Mouse (Mus musculus) liver, adult (tissue): ENCODE results near the gene Akap1.

Source experiments
- GATA4 ChIP-seq: IDR thresholded peaks from 2 replicates; pipeline ENCODE4 v1.6.1; 2014; ENCODE audit warnings: mild to moderate bottlenecking, low read length; ENCODE audit not compliant: insufficient replicate concordance

The Akap1 gene

DNA sequence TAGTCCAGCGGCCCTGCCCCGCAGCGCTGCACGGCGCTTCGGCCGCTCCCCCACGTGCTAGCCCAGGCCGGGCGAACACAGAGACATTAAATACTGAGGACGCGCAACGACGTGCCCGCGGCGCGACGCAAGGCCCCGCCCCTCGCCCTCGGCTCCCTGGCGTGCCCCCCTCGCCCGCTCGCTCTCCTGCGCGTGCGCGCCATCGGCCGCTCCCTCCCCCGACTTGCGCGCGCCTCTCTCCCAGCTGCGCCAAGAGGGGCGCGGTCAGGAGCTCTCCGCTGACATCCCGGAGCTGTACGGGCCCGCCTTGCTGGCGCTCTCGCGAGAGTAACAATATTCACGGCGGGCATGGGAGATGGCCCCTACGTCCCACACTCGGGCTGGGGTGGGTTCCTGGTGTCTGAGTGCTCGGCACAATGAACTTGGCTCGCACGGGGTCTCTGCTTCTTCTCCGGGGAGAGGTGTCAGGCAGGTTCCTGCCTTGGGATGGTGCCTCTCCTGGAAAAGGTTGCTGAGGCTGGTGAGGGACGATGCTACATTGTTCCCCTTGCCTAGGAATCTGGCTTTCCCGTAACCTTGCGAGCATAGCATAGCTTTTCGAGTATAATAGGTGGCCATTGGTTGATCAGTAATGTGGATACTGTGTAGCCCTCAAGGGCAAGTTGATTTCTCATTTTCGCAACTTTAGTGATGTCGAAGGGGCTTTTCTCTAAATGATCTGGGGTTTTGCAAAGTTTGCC is at the start of gene Akap1:
Gene Akap1 (minus strand): TSS at position 129 of the 740 bp plus-strand sequence.
- TF ChIP-seq GATA4, result peak; percentile 43; the same call in 1 of the 2 replicates

DNA sequence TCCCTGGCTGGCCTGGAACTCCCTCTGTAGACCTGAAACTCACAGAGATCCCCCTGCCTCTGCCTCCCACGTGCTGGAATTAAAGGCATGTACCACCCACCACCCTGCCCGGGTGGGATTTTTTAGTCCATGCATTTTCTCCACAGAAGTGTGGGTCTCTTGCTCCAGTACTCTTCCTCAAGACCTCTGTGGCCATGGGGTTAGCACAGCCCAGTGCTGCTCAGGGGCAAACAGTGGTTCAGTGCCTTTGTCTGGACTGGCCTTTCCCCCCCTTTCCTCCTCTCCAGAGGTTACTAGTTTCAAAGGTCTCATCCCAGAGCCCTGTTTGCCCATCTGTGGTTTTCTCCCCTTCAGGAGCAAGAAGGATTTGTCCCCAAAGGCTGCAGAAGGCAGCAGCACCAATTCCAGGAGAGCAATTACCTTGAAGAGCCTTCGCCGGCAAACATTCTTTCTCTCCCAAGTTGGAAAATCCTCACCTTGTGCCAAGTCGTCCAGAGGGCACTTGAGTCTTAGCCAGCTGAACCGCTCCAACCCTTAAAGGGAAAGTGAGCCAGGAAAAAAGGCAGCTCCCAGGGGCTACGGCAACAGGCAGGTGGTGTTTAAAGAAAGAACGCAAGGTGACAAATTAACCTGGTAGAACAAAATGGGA is 45.1 kb upstream of the Akap1 start:
- no peak for TF ChIP-seq GATA4

DNA sequence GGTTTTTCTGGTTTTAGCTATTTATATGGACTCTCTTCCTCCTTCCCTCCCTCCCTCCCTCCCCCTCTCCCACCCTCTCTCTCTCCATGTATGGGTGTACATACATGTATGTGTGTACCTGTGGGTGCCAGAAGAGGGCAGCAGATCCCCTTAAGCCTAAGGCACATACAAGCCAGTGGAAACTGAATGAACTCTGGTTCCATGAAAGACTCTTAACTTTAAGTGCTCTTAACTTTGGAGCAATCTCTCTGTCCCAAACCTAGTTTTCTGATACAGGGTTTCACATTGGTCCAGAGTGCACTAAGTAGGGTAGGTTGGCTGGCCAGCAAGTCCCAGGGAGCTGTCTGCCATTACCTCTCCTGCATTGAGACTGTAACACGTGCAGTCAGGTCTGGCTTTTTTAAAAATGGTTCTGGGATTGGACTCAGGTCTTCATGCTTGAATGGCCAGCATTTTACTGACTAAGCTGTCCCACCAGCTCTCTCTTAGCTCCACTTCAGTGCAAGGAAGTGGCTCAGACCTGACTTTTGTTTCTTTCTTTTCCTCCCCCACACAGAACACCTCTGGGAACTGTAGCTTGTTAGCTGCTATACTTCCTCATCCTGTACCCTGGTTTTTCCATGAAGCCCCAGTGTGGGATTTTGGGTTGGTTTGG is 44.3 kb upstream of the Akap1 start:
- TF ChIP-seq GATA4, result no peak

DNA sequence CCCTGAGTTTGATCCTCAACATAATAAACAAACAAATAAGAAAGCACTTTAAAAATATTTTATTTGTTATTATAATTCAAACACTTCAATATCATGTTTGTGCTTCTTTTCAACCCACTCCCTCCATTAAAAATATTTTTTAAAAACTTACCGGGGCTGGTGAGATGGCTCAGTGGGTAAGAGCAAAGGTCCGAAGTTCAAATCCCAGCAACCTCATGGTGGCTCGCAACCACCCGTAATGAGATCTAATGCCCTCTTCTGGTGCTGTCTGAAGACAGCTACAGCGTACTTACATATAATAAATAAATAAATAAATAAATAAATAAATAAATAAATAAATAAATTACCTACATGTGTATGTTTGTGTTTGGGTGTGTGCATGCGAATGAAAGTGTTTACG is 43.5 kb upstream of the Akap1 start:
- no peak for TF ChIP-seq GATA4

DNA sequence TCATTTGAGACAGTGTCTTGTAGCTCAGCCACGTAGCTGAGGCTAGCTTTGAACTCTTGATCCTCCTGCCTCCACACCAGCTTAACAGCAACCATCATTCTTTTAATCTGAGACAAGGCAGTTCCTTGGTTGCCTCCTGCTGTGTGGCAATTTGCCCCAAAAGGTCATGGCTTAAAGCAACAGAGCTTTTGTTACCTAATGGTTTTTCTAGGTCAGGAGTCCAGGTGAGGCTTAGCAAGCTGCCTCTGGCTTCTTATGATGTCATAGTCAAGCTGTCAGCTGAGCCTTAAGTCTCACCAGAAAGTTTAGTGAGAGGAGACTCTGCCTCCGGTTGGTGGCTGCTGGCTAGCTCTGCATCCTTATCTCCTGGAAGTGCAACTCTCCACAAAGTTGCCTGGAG is 41.2 kb upstream of the Akap1 start:
- no peak for TF ChIP-seq GATA4

DNA sequence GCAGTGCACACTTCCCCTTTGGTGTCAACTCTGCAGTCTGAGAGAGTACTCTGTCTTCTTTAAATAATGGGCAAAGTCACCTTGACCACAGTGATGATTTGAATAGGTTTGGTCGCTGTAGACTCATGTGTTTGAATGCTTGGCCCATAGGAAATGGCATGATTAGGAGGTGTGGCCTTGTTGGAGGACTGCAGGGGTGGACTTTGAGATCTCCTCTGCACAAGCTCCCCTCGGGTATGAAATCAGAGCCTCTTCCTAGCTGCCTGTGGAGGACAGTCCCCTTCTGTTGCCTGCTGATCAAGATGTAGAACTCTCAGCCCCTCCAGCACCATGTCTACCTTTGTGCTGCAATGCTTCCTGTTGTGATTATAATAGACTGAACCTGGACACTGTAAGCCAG is 39.7 kb upstream of the Akap1 start:
- TF ChIP-seq GATA4, result no peak

DNA sequence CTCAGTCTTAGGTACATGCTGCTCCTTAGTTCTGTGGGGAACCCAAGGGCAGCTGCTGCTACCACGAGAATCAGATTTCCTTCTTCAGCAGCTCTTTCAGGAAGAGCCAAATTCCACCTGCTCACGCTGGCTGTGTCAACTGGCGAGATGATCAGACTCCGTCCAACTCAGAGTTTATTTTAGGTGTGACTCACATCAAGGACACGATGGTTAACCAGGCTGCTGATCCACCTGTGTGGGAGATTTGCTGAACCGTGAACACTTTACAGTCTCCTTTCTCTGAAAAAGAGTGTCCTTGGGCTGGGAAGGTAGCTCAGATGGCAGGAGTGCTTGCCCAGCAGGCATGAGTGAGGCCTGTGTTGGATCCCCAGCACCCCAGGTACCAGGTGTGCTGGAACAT is 38.4 kb upstream of the Akap1 start:
- TF ChIP-seq GATA4, result no peak

DNA sequence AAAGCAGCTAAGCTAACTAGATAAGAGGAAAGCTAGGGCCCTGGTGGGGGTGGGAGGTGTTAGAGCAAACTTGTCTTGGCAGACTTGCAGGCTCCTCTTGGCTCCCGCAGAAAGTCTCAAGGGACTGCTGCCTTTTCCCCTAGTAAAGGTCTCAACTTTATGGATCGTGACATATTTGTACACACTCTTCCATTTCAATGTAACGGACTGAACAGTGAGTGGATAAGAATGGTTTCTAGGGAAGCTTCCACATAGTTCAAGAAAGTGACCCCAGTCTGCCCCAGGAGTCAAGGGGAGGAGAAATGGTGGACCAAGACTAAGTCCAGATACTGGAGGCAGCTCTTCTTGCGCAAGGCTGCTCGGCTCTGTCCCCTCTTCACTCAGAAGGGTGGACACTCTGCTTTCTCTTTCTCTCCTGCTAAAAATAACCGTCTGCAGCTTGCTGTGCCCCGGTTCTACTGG is 37.0 kb upstream of the Akap1 start:
- no peak for TF ChIP-seq GATA4

DNA sequence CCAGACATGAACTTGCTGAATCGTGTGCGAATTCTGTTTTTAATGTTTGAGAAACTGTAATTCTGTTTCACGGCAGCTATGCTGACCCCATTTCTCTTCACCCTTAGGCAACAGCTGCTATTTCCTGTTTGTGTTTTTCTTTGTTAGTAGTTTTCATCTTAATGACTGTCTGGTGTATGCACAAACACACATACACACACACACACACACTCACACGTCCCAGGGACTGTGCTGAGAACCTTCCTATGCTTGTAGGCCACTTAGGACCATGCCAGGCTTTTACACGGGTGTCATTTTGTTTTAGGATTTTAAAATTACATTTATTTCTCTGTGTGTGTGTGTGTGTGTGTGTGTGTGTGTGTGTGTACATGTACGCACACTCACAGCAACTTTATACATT is 35.2 kb upstream of the Akap1 start:
- TF ChIP-seq GATA4, result no peak

DNA sequence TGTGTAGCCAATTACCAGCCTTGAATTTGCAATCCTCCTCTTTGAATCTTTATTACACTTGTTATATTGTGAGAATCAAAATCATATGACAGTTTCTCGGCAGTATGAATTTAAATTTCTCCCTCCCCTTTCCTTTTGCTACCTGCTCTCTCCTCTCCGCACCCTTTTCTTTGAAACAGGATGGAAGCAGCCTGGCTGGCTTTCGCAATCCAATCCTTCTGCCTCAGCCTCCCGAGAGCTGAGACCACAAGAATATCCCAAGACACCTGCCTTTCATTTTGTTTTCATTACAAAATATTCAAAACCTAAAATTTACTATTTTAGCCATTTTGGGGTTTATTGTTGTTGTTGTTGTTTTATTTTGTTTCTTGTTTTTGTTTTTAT is 34.0 kb upstream of the Akap1 start:
- TF ChIP-seq GATA4, result no peak

DNA sequence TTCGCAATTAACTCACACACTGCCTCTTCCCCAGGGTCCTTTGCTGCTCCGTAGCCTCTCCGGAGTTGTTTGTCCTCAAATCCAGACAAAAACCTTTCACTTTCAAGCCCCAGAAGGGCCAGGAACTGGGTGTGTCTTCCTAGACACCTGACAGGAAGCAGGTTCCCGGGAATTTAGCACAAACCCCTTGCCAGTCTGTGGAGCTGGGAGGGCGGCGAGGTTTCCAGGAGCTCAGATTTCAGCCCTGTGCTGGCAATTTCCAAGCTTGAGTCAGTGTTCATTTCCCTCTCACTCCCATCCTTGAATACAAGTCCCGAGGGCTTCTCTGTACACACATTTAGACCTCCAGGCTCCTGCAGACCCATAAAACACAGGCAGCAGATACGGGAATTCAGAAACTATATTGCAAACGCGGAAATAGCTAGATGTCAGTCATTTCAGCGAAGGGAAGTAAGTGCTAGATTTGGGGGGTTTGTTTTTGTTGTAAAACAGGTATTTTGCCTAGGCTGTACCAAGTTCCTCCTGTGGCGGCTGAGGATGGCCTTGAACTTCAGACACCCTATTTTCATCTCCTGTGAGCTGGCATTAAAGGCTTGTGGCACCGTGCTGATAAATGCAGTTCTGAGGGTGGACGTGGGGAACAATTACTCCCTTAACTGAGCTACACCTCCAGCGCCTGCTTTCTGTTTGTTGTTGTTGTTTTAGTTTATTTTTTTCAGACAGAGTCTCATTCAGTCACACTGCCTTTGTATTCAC is 33.4 kb upstream of the Akap1 start:
- no peak for TF ChIP-seq GATA4

DNA sequence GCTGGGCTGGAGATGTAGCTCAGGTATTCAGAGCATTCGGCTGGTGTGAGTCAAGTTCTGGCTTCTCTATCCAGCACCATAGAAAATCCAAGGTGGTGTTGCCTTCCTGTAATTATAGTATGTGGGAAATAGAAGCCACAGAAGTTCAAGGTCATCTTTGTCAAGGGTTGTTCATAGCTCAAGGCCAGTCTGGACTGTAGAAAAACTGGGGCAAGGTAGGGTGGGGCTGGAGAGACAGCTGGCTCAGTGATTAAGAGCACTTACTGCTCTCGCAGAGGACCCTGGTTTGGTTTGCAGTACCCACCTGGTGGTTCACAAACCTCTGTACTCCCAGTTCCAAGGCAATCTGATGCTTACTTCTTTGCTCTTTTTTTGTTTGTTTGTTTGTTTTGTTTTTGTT is 24.6 kb upstream of the Akap1 start:
- TF ChIP-seq GATA4, result no peak

DNA sequence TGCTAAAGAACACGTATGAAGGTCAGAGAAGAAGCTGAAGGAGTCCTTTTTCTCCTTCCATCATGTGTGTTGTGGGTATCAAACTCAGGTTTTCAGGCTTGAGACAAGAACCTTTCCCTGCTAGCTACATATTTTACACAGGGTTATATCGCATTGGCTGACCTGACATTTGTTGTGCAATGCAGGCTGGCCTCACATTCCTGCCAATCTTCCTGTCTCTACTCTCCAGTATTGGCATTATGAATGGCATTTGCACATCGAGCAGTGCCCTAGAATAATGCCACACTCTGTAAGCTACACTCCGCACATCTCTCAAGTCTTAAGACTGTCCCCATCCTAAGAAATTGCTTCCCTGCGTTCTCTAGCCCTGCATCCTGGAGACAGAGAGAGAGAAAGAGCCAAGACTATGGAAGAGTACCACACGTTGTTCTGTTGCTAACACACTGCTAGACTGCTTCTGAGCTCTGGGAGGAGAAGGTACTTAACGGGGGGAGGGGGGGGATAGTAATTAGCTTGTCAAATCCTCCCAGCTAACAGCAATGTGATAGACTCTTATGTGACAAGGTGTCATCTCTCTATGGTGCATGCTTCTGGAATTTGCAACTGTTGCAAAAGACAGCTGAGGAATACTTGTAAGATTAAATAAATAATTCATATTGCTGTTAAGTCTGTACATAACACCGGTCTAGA is 20.1 kb upstream of the Akap1 start:
- no peak for TF ChIP-seq GATA4

DNA sequence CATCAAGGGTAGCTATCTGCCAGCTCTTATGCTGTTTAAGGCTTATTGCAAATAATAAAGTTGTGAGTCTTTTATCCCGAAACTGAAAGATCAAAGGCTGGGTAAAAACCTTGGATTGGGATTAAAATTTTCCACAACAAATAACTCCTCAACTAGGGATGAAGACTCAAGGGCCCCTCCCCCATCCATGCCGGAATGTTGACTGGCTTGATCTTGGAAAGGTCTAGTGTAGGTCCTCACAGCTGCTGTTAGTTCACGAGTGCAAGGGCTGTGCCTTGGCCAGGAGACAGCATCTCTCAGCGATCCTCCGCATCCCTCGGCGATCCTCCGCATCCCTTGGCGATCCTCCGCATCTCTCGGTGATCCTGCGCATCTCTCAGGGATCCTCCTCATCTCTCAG is 13.6 kb upstream of the Akap1 start:
- TF ChIP-seq GATA4, result no peak

DNA sequence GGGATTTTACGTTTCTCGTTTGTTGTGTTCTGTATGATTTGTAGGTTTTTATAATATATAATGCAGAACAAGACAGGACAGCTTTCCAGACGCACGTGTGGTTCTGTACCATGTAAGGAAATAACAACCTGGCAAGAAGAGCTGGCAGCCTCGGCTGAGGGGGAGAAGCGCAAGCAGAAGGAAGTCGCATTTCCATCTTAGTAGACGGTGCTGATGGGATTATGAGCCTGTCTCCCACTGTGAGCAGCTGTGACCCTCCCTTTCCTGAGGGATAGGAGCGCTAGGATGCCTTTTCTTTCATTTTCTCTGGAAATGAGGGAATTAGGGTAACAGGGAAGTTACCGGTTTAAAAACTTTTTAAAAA is 9.3 kb upstream of the Akap1 start:
- TF ChIP-seq GATA4, result no peak

DNA sequence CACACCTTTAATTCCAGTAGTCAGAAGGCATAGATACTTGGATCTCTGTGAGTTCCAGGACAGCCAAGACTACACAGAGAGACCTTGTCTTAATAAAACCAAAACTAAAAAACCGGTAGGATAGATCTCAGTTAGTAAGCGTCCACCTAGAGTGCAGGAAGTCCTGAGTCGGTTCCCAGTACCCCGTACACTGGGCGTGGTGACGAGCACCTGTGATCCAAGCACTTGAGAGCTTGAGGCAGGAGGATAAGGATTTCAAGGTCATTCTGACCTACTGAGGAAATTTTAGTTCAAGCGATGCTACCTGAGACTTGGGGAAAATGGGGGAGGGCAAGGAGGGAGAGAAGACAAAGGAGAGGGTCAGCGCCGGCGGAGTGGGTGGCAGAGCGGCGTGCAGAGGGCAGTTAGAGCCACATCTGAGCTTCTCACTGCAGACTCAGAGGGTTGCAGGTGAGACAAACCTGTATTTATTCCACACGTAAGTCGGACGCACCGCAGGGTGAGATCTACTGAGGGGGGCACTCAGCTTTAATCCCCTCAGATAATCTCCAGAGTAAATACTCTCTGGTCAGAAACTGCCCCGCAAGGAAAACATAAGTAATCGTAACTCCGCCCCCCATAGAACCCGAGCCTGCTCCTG is 8.8 kb upstream of the Akap1 start:
- no peak for TF ChIP-seq GATA4
